Mouse (Mus musculus): ENCODE measurements at regions not wholly inside any gene's neighbourhood (a gene's known extent, or its start where the extent isn't known, plus 50 kb on each side); places are given as distances from the start of the nearest gene placed in this dataset.

DNA sequence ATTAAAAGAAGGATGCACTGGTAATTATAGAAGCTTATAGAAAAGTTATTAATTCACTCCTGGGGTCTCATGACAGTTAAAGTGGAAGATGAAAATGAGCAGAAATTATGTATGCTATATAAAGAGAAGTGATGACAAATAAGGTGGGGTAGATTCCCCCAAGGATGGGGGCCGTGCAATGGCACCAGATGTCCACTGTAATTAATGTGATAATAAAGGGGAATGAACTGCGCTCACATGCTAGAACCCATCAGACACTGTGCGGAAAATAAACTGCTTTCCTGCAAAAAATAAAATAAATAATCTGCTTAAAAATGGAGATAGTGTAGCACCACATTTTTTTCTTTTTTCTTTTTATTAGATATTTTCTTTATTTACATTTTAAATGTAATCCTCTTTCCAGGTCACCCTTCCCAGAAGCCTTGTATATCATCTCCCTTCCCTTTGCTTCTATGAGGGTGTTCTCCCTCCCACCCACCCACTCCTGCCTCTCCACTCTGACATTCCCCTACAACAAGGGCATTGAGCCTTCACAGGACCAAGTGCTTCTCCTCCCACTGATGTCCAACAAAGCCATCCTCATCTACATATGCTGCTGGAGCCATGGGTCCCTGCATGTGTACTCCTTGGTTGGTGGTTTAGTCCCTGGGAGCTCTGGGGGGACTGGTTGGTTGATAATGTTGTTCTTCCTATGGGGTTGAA lies 934.0 kb upstream of the Pcdh20 start:
- no peak for ATAC-seq (ENCODE audit: insufficient read depth)

DNA sequence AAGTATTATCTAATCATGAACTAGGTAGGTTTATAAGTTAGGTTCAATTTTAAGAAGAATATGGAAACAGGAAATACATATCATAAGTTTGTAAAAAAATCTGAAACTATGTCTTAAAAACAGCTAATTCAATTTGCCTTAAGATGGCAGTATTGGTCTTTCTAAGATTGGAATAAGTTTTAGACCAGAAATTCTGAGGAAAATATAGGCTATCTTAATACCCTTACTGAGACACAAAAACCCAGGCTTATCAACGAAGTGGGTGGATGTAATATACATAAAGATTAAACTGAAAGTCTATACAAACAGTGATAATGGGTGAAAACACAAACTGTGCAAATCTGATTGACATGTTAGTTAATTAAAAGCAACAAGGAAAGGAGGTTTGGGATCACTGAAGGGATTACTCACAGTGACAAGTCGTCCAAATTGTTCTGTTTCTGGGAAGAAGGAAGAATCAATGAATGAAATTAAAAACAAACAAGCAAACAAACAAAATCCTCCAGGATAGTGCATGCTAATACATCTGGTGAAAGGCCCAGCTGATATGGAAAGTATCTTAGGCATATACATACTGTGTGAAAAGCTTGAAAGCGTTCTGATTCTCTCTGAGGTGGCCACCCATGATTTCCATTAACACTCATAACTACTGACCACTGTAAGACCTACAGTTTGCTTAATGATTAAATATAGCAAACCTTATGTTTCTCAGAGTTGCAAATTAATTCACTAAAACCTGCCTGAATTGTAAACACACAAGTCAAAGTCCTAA lies 931.6 kb upstream of the Pcdh20 start:
- Histone ChIP-seq H3K27me3 (ENCODE audit: insufficient read depth, low read length) (no peaks in the 10 kb centered on the region), H3K27ac (ENCODE audit: low read depth) (no peak overlapping the region), H3K4me3 (ENCODE audit: low read depth, low read length) (no peak overlapping the region), H3K4me2 (no peak overlapping the region), H3K36me3 (ENCODE audit: insufficient read depth) (no peaks in the 10 kb centered on the region), H3K9me3 (ENCODE audit: low read depth, low read length) (no peaks in the 10 kb centered on the region), H3K4me1 (ENCODE audit: insufficient read depth) (no peaks in the 10 kb centered on the region), H3K9ac (no peak overlapping the region)
- no peak for TF ChIP-seq CTCF (IDR thresholded peaks at IDR 0.05; ENCODE audit: low read depth)
- WGBS = 32% methylated on average over 3 of the region's 3 CpGs
- ATAC-seq (ENCODE audit: insufficient read depth) (peak; percentile 49; the same call in 1 of the 2 replicates), DNase-seq (peak; percentile 69)

More for the DNA sequence above, 934.0 kb upstream of the Pcdh20 start:
- Histone ChIP-seq H3K9ac (no peak overlapping the region), H3K27ac (ENCODE audit: low read depth) (no peak overlapping the region), H3K4me1 (ENCODE audit: insufficient read depth) (no peaks in the 10 kb centered on the region), H3K36me3 (ENCODE audit: insufficient read depth) (no peaks in the 10 kb centered on the region), H3K4me3 (ENCODE audit: low read depth, low read length) (no peak overlapping the region), H3K9me3 (ENCODE audit: low read depth, low read length) (no peaks in the 10 kb centered on the region), H3K4me2 (no peak overlapping the region), H3K27me3 (ENCODE audit: insufficient read depth, low read length) (no peaks in the 10 kb centered on the region)
- WGBS = 68% methylated on average over 3 of the region's 3 CpGs
- no peak for TF ChIP-seq CTCF (IDR thresholded peaks at IDR 0.05; ENCODE audit: low read depth)
- DNase-seq = no peak

DNA sequence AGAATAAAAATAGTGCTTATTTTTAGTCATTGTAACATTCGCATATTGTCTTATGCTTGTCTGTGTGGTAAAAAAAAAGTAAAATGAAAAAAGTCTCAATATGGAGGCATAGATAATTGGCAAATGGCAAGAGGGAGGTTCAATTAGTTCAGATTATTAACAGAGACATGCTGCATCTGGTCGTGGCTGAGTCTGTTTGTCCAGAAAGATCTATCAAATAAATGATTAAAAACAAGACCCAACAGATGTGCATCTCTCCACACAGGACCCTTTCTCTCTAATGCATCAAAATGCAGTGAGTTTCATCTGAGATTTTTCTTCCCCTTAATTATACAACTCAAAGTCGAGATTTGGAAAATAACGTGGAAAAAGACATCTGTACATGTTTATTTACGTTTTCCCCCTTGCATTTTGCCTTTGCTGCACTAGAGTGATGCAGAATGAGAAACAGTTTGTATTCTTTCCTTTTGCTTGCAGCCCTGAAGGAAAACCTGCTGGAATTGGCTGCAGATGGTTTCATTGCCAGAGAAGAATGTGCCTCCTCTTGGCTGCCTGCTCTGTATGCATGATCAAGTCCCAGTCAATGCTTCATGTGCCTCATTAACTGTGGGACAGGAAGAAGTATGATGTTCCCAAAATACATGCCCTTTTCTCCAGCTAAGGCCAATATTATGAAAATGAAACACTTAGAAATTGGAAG lies 886.0 kb upstream of the Pcdh20 start:
- Histone ChIP-seq H3K4me1 (ENCODE audit: insufficient read depth) (no peaks in the 10 kb centered on the region), H3K36me3 (ENCODE audit: insufficient read depth) (no peaks in the 10 kb centered on the region), H3K9ac (no peak overlapping the region), H3K9me3 (ENCODE audit: low read depth, low read length) (no peaks in the 10 kb centered on the region), H3K27ac (ENCODE audit: low read depth) (no peak overlapping the region), H3K27me3 (ENCODE audit: insufficient read depth, low read length) (no peaks in the 10 kb centered on the region), H3K4me2 (no peak overlapping the region), H3K4me3 (ENCODE audit: low read depth, low read length) (no peak overlapping the region)
- TF ChIP-seq CTCF (IDR thresholded peaks at IDR 0.05; ENCODE audit: low read depth) = no peak
- DNase-seq (peak; percentile 68), ATAC-seq (ENCODE audit: insufficient read depth) (peak; percentile 89)
- WGBS = 34% methylated on average over 5 of the region's 5 CpGs

DNA sequence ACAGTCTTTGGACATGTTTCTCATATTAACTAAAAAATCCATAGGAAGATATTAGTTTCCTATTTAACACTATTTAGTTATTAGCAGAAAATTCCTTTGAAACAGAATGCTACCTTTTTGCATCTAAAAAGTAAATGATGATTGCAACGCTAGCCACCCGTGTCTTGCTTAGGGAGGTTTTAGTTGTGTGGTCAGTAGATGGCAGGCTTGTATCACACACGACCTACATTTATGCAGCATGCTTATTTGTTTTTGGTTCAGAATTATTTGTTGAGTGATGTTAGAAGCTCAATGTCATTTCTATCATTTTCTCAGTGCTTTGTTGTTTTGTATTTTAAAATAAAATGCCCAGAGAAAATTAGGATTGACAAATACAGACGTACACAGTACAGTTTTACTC lies 876.8 kb upstream of the Pcdh20 start:
- H3K9me3 ChIP-seq (ENCODE audit: low read depth, low read length) = no peaks in the 10 kb centered on the region
- no peak overlapping the region for H3K4me3 ChIP-seq (ENCODE audit: low read depth, low read length)
- TF ChIP-seq CTCF (IDR thresholded peaks at IDR 0.05; ENCODE audit: low read depth) = peak; percentile 64
- H3K4me1 ChIP-seq (ENCODE audit: insufficient read depth) = no peaks in the 10 kb centered on the region
- H3K4me2 ChIP-seq = no peak overlapping the region
- H3K27me3 ChIP-seq (ENCODE audit: insufficient read depth, low read length) = no peaks in the 10 kb centered on the region
- ATAC-seq (ENCODE audit: insufficient read depth) (peak; percentile 58; the same call in 1 of the 2 replicates), DNase-seq (peak; percentile 77)
- no peak overlapping the region for H3K9ac ChIP-seq
- H3K27ac ChIP-seq (ENCODE audit: low read depth) = no peak overlapping the region
- no peaks in the 10 kb centered on the region for H3K36me3 ChIP-seq (ENCODE audit: insufficient read depth)
- WGBS = 39% methylated on average over 4 of the region's 4 CpGs

DNA sequence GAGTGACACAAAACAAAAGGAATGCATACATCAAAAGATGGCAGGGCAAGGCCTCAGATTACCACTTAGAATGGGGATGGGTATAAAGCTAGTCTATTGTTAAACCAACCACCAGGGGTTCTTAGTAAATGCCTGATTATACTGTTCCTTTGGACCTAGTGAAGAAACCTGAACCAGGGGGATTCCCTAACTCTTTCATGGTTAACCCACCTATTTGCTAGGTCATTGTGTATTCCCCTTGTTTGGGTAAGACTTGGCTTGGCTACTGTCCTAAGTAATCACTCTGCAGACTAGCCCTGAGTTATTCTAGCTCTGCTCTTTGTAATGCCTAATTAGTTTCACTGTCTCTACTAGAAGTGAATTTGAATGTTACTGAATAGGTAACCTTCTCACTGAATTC lies 853.9 kb upstream of the Pcdh20 start:
- no peaks in the 10 kb centered on the region for H3K4me1 ChIP-seq (ENCODE audit: insufficient read depth)
- no peak for TF ChIP-seq CTCF (IDR thresholded peaks at IDR 0.05; ENCODE audit: low read depth)
- no peak overlapping the region for H3K4me2 ChIP-seq
- H3K4me3 ChIP-seq (ENCODE audit: low read depth, low read length) = no peak overlapping the region
- H3K9ac ChIP-seq = no peak overlapping the region
- H3K9me3 ChIP-seq (ENCODE audit: low read depth, low read length) = no peaks in the 10 kb centered on the region
- DNase-seq (no peak), ATAC-seq (ENCODE audit: insufficient read depth) (no peak)
- H3K27me3 ChIP-seq (ENCODE audit: insufficient read depth, low read length) = no peaks in the 10 kb centered on the region
- H3K27ac ChIP-seq (ENCODE audit: low read depth) = no peak overlapping the region
- no peaks in the 10 kb centered on the region for H3K36me3 ChIP-seq (ENCODE audit: insufficient read depth)

DNA sequence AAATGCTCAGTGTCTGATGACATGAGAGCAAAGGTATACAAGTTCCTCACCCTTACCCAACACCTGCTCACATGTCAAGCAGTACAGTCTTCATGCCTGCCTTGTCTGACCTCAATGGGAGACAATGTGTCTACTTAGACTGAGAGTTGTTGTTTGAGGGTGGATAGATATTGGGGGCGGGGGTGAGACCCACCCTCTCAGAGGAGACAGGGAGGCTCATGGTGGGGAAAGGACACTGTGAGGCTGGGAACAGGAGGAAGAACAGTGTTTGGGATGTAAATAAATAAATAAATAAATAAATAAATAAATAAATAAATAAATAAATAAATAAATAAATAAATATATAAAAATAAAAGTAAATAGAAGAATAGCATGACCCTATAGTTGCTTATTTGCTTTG lies 837.3 kb upstream of the Pcdh20 start:
- Histone ChIP-seq H3K4me3 (ENCODE audit: low read depth, low read length) (no peak overlapping the region), H3K36me3 (ENCODE audit: insufficient read depth) (no peaks in the 10 kb centered on the region), H3K27me3 (ENCODE audit: insufficient read depth, low read length) (no peaks in the 10 kb centered on the region), H3K4me2 (no peak overlapping the region), H3K9ac (no peak overlapping the region), H3K4me1 (ENCODE audit: insufficient read depth) (no peaks in the 10 kb centered on the region), H3K27ac (ENCODE audit: low read depth) (no peak overlapping the region), H3K9me3 (ENCODE audit: low read depth, low read length) (no peaks in the 10 kb centered on the region)
- ATAC-seq (ENCODE audit: insufficient read depth) = no peak
- 86% methylated on average over 1 of the region's 1 CpGs for WGBS
- no peak for DNase-seq
- no peak for TF ChIP-seq CTCF (IDR thresholded peaks at IDR 0.05; ENCODE audit: low read depth)
